Mouse (Mus musculus) forebrain, embryonic 11.5 days (tissue): ENCODE results near the gene Grik3. TPM values are rescaled to one million over a fixed set of nuclear protein-coding genes. Genes with fewer than 3 reads are reported as not detected.
A peak's percentile ranks its signal among the peaks of the same experiment; 100 is the strongest.

Experiments
- ATAC-seq: fragments of 200-750 bp; cut with Nextera tagmentation; replicated peaks from 2 replicates; pipeline ENCODE4 v1.8.0; 2017; ENCODE audit warnings: moderate TSS enrichment; ENCODE audit not compliant: low FRiP score
- DNase-seq: peaks from one replicate; pipeline ENCODE4 v3.0.0-alpha.2; 2017; ENCODE audit warnings: low spot score
- H3K27ac ChIP-seq: fragments of 300-500 bp; sonication (generic); 2 replicates; pipeline ENCODE4 v1.5.1; 2014; ENCODE audit warnings: low read depth, low read length
- H3K27me3 ChIP-seq: fragments of 300-500 bp; sonication (generic); 2 replicates; pipeline ENCODE4 v1.6.1; 2014; ENCODE audit warnings: mild to moderate bottlenecking, low read length, mixed read lengths; ENCODE audit not compliant: control insufficient read depth, insufficient read depth
- H3K36me3 ChIP-seq: fragments of 300-500 bp; sonication (generic); 2 replicates; pipeline ENCODE4 v1.6.1; 2014; ENCODE audit warnings: mild to moderate bottlenecking, low read length, moderate library complexity, mixed read lengths; ENCODE audit not compliant: control insufficient read depth, insufficient read depth
- H3K4me1 ChIP-seq: fragments of 300-500 bp; sonication (generic); replicated peaks from 2 replicates; pipeline ENCODE4 v1.6.1; 2014; ENCODE audit warnings: low read length, mixed read lengths; ENCODE audit not compliant: control insufficient read depth, insufficient read depth
- H3K4me2 ChIP-seq: fragments of 300-500 bp; sonication (generic); 2 replicates; pipeline ENCODE4 v1.6.1; 2014; ENCODE audit warnings: low read depth, mild to moderate bottlenecking, low read length, moderate library complexity, mixed read lengths; ENCODE audit not compliant: severe bottlenecking
- H3K4me3 ChIP-seq: fragments of 300-500 bp; sonication (generic); 2 replicates; pipeline ENCODE4 v1.5.1; 2014; ENCODE audit warnings: low read depth, low read length
- H3K9ac ChIP-seq: fragments of 300-500 bp; sonication (generic); 2 replicates; pipeline ENCODE4 v1.6.1; 2014; ENCODE audit warnings: low read length
- H3K9me3 ChIP-seq: fragments of 300-500 bp; sonication (generic); 2 replicates; pipeline ENCODE4 v1.6.1; 2016; ENCODE audit warnings: low read length, mixed read lengths; ENCODE audit not compliant: control insufficient read depth
- WGBS: fragments of 180-500 bp; shearing (Covaris S2); extraction: QIAGEN DNeasy Blood & Tissue Kit; methylation state at CpG from one replicate; pipeline ENCODE4 v1.1.7; 2014; 5-methylcytosine and 5-hydroxymethylcytosine counted together
- polyA plus RNA-seq: library from polyadenylated mRNA; unstranded; fragments of >200 nt; fragmentation: Nextera tagmentation; extraction: Ambion mirVana; gene quantifications from 2 replicates; pipeline ENCODE4 v1.2.1, GENCODE M21; 2014

The Grik3 gene
- polyA plus RNA-seq, 1 experiment from 2014 or later = 2.0 TPM

DNA sequence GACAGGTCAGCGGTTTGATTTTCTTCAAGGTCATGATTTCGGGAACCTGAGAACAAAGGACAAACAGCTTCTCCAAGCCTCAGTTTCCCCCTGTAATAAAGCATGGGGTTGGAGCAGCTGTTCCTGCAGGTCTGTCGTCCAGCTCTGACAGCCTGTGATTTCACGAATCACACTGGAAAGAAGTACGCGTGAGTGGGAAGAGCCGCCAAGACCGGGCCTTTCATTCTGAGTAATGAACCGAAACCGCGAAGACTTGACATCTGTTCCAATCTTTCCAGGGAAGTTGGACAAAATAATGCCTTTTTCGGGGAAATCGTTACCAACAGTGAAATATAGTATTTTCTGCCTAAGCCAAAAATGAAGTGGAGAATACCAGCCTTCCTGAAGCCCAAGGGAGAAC lies 191.5 kb downstream of the Grik3 start:
- ATAC-seq (no peak), DNase-seq (no peak)
- no peak overlapping the region for H3K27ac ChIP-seq
- no peaks in the 10 kb centered on the region for H3K27me3 ChIP-seq
- H3K36me3 ChIP-seq = no peaks in the 10 kb centered on the region
- 87% methylated on average over 13 of the region's 13 CpGs for WGBS
- H3K9ac ChIP-seq = no peak overlapping the region
- H3K4me2 ChIP-seq = no peak overlapping the region
- no peak overlapping the region for H3K4me3 ChIP-seq
- 0 out of 2 replicates have a peak, but pooled peaks cover 3% of the 10 kb centered on the region for H3K4me1 ChIP-seq
- H3K9me3 ChIP-seq = no peaks in the 10 kb centered on the region

DNA sequence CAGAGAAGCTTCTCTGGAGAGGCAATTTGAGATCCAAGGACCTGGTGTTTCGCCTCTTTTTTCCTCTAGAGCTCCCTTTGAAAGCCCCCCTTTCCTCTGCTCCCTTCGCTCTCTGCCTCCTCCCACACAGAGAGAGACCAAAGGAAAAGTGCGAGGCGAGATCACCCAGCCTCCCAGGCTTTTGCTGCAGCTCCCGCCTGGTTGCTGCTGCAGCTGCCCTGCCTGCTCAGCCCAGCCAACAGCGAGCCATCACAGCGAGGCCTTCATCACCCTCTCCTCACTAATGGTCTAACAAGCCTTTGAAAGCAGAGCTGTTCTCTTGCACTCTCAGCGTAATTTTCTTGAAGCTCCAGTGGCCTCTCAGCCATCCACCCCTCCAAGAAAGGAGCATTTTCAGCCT lies 196.6 kb downstream of the Grik3 start:
- Histone ChIP-seq H3K9ac (no peak overlapping the region), H3K4me2 (no peak overlapping the region), H3K36me3 (no peaks in the 10 kb centered on the region), H3K4me3 (no peak overlapping the region), H3K4me1 (no peaks in the 10 kb centered on the region), H3K27ac (no peak overlapping the region), H3K27me3 (no peaks in the 10 kb centered on the region), H3K9me3 (no peaks in the 10 kb centered on the region)
- no peak for ATAC-seq
- DNase-seq = no peak
- 46% methylated on average over 8 of the region's 8 CpGs for WGBS

DNA sequence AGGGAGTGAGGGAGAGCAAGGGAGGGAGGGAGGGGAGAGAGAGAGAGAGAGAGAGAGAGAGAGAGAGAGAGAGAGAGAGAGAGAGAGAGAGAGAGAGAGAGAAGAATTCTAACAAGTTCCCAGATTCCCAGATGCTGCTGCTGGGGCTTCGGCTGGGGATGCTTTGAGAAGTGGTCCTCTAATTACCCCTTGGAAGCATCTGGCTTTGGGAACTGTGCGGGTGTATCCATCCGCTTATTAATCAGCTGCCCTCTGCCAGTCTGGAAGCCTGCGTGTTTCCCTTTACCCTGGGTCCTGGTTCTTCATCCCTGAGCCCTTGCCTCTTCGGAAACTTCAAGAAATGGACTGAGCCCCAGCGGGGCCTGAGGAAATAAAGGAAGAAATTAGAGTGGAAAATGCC lies 204.9 kb downstream of the Grik3 start:
- H3K9ac ChIP-seq = no peak overlapping the region
- peaks cover 4% of the 10 kb centered on the region; the same call in 1 of the 2 replicates for H3K27me3 ChIP-seq
- H3K4me1 ChIP-seq = peaks cover 24% of the 10 kb centered on the region
- peak overlapping the region; percentile 31; the same call in 1 of the 2 replicates for H3K4me2 ChIP-seq
- no peaks in the 10 kb centered on the region for H3K9me3 ChIP-seq
- H3K27ac ChIP-seq = 0 out of 2 replicates have a peak overlapping the region, but pooled peaks have one; percentile 41
- H3K4me3 ChIP-seq = no peak overlapping the region
- no peaks in the 10 kb centered on the region for H3K36me3 ChIP-seq
- ATAC-seq (no peak), DNase-seq (no peak)
- 22% methylated on average over 6 of the region's 6 CpGs for WGBS

DNA sequence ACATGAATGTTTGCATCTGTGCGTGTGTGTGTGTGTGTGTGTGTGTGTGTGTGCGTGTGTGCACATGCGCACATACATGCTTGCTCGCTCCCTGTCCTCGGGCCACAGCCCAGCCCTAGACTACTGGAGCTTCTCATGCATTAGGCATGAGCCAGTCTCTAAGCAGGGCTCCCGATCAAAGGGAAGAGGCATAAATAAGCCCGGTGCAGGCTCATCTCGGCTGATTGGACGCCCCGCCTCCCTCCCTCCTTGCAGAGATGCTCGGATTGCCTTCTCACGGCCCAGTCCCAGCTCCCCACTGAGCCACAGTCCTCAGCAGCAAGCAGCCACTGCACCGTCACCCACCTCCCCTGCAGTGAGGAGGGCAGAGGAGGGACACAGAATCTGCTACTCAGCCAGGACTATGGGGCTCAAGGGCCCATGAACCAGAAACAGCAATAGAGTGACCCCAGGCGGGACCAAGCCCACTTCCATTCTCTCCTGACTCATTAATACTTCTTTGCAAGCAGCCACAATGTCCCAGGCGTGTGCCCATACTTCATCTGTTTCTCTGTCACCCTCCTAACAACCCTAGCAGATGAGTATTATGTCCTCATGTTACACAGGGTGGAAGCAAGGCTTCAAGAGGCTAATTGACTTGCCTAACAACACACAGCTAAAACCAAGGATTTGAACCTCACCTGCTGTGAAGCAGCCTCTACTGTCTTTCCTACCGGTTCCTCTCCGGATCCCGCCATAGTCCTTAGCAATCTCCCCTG lies 205.9 kb downstream of the Grik3 start:
- no peak overlapping the region for H3K4me3 ChIP-seq

DNA sequence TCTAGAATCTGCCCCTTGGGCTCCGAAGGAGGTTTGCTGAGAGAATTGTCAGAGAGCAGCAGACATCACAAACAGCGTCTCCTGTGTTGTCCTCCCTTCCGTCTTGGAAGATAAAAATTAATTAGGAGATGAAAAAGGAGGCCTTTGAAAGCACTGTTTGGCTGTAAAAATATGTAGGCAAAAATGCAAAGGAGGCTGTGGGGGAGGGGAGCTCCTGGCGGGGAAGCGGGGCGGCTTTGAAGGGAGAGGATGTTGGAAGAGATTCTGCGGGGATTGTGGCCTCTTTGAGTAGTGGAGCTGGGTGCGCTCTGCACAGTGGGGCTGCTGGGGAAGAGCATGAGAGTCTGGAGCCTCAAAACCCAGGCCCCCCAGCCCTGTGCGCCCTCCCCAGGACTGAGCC lies 207.1 kb downstream of the Grik3 start:
- Histone ChIP-seq H3K9ac (peak overlapping the region; percentile 37; the same call in 1 of the 2 replicates), H3K9me3 (no peaks in the 10 kb centered on the region), H3K4me3 (no peak overlapping the region), H3K27me3 (peaks cover 4% of the 10 kb centered on the region; the same call in 1 of the 2 replicates), H3K4me1 (peaks cover 24% of the 10 kb centered on the region), H3K36me3 (no peaks in the 10 kb centered on the region), H3K4me2 (no peak overlapping the region), H3K27ac (no peak overlapping the region)
- ATAC-seq (no peak), DNase-seq (no peak)
- WGBS = 19% methylated on average over 9 of the region's 9 CpGs

More for the DNA sequence above, 205.9 kb downstream of the Grik3 start:
- Histone ChIP-seq H3K27ac (no peak overlapping the region; the same call in 1 of the 2 replicates), H3K36me3 (no peaks in the 10 kb centered on the region), H3K9ac (no peak overlapping the region), H3K4me2 (no peak overlapping the region), H3K9me3 (no peaks in the 10 kb centered on the region), H3K27me3 (peaks cover 4% of the 10 kb centered on the region; the same call in 1 of the 2 replicates), H3K4me1 (peaks cover 24% of the 10 kb centered on the region)
- peak; percentile 83 for DNase-seq
- WGBS = 10% methylated on average over 18 of the region's 18 CpGs
- peak; percentile 95 for ATAC-seq

DNA sequence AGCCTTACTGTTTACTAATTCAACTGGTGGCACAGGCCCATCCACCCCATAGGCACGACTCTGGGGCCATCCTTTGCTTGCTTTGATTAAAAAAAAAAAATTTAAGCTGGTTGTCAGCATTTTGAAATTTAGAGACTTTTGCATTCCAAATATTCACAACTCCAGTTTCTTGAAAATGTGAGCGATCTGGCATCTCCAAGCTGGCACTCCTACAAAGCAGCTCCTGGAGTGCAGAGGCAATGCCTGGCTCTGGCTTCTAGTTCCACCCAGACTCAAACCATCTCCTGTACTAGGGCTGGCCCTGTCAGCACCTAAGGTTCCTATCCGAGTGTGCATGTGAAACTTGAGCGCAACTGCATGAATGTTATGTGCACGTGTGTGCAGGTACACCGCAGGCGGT lies 208.6 kb downstream of the Grik3 start:
- peaks cover 4% of the 10 kb centered on the region; the same call in 1 of the 2 replicates for H3K27me3 ChIP-seq
- WGBS = 87% methylated on average over 7 of the region's 7 CpGs
- no peaks in the 10 kb centered on the region for H3K9me3 ChIP-seq
- H3K36me3 ChIP-seq = no peaks in the 10 kb centered on the region
- ATAC-seq = no peak
- DNase-seq = no peak
- peaks cover 24% of the 10 kb centered on the region for H3K4me1 ChIP-seq
- H3K27ac ChIP-seq = no peak overlapping the region
- H3K9ac ChIP-seq = no peak overlapping the region
- H3K4me2 ChIP-seq = no peak overlapping the region
- no peak overlapping the region for H3K4me3 ChIP-seq

DNA sequence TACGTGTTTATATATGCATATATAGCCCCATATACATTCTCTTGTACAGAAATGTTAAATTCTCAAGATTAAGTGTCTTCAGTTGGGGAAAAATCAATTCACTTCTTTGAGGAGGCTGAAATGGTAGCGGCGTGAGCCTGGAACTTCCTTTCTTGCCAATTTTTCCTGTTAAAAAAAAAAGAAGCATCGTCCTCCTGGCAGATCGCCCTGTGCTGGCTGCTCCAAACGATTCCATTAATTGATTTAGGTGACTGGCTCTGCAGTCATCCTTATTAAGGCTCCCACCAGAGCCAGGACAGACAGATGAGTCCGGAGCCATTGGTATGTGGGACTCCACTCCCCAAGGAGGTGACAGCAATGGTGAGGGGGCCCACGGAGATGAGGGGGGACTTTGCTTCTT lies 209.8 kb downstream of the Grik3 start:
- Histone ChIP-seq H3K9me3 (no peaks in the 10 kb centered on the region), H3K4me2 (no peak overlapping the region), H3K9ac (no peak overlapping the region), H3K4me3 (no peak overlapping the region), H3K27me3 (peaks cover 4% of the 10 kb centered on the region; the same call in 1 of the 2 replicates), H3K36me3 (no peaks in the 10 kb centered on the region), H3K4me1 (peaks cover 24% of the 10 kb centered on the region), H3K27ac (no peak overlapping the region)
- WGBS = 79% methylated on average over 8 of the region's 8 CpGs
- ATAC-seq (no peak), DNase-seq (no peak)

DNA sequence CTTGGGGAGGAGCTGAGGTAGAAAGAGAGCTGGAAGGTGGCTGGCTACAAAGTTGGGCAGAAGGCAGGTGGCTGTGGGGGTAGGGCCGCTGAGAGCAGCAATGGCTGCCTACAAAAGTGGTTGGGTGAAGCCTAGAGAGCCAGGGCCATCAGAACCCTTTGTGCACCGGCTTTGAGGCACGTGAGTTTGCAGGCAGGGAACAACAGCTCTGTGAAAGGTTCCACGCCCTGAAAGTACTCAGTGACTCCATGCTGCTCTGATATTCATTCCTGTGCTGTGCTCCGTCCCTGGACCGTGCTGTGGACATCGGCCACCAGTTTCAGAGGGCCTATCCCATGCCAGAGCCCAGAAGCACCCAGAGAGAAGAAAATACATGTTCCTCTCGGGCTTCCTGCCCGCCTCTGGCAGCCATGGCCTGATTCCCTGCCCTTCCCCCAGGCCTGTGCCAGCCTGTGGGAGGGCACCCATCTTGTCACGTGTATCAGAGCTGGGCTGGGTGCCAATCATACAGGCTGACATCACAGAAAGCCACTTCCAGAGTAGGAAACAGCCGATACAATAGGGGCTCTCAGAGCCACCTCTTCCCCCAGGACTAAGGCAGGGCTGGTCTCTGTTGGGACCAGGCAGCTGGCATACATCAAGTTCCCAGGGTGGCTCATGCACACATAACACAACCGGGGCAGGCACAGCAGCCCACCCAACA lies 212.3 kb downstream of the Grik3 start:
- H3K9ac ChIP-seq = no peak overlapping the region
- DNase-seq (no peak), ATAC-seq (no peak)
- H3K36me3 ChIP-seq = no peaks in the 10 kb centered on the region
- no peak overlapping the region for H3K27ac ChIP-seq
- H3K27me3 ChIP-seq = peaks cover 4% of the 10 kb centered on the region; the same call in 1 of the 2 replicates
- H3K4me2 ChIP-seq = no peak overlapping the region
- H3K4me1 ChIP-seq = peaks cover 4% of the 10 kb centered on the region
- H3K4me3 ChIP-seq = no peak overlapping the region
- 79% methylated on average over 12 of the region's 12 CpGs for WGBS
- no peaks in the 10 kb centered on the region for H3K9me3 ChIP-seq
